Mouse (Mus musculus) liver, embryonic 11.5 days (tissue): ENCODE results near the gene Clybl. TPM values are rescaled to one million over a fixed set of nuclear protein-coding genes. Genes with fewer than 3 reads are reported as not detected.

Experiments
- ATAC-seq: fragments of 200-750 bp; cut with Nextera tagmentation; replicated peaks from 2 replicates; pipeline ENCODE4 v1.8.0; 2017; ENCODE audit warnings: moderate number of reproducible peaks, mild to moderate bottlenecking, moderate TSS enrichment, moderate library complexity; ENCODE audit not compliant: low FRiP score
- DNase-seq: peaks from one replicate; pipeline ENCODE4 v3.0.0-alpha.2; 2017; ENCODE audit warnings: low spot score
- H3K27ac ChIP-seq: fragments of 300-500 bp; sonication (generic); 2 replicates; pipeline ENCODE4 v1.5.1; 2014; ENCODE audit warnings: mild to moderate bottlenecking, low read depth, low read length, control low read depth
- H3K27me3 ChIP-seq: fragments of 300-500 bp; sonication (generic); replicated peaks from 2 replicates; pipeline ENCODE4 v1.6.1; 2014; ENCODE audit warnings: low read length, mixed read lengths; ENCODE audit not compliant: control insufficient read depth, insufficient read depth
- H3K36me3 ChIP-seq: fragments of 300-500 bp; sonication (generic); 2 replicates; pipeline ENCODE4 v1.6.1; 2014; ENCODE audit warnings: mild to moderate bottlenecking, low read length, moderate library complexity, mixed read lengths; ENCODE audit not compliant: control insufficient read depth, insufficient read depth
- H3K4me1 ChIP-seq: fragments of 300-500 bp; sonication (generic); replicated peaks from 2 replicates; pipeline ENCODE4 v1.6.1; 2014; ENCODE audit warnings: low read length, mixed read lengths; ENCODE audit not compliant: control insufficient read depth, insufficient read depth
- H3K4me2 ChIP-seq: fragments of 300-500 bp; sonication (generic); 2 replicates; pipeline ENCODE4 v1.6.1; 2014; ENCODE audit warnings: mild to moderate bottlenecking, control low read depth, moderate library complexity
- H3K4me3 ChIP-seq: fragments of 300-500 bp; sonication (generic); 2 replicates; pipeline ENCODE4 v1.5.1; 2014; ENCODE audit warnings: low read depth, low read length, control low read depth
- H3K9ac ChIP-seq: fragments of 300-500 bp; sonication (generic); 2 replicates; pipeline ENCODE4 v1.6.1; 2014; ENCODE audit warnings: low read depth, low read length, control low read depth
- H3K9me3 ChIP-seq: fragments of 300-500 bp; sonication (generic); 2 replicates; pipeline ENCODE4 v1.6.1; 2016; ENCODE audit warnings: low read length, inconsistent platforms, mixed read lengths; ENCODE audit not compliant: control insufficient read depth
- WGBS: fragments of 180-500 bp; shearing (Covaris S2); extraction: QIAGEN DNeasy Blood & Tissue Kit; methylation state at CpG from one replicate; pipeline ENCODE4 v1.1.7; 2014; 5-methylcytosine and 5-hydroxymethylcytosine counted together
- polyA plus RNA-seq: library from polyadenylated mRNA; unstranded; fragments of >200 nt; fragmentation: Nextera tagmentation; extraction: Ambion mirVana; gene quantifications from 2 replicates; pipeline ENCODE4 v1.2.1, GENCODE M21; 2014

Clybl gene
- polyA plus RNA-seq, 1 experiment from 2014 or later: 44.4 TPM

DNA sequence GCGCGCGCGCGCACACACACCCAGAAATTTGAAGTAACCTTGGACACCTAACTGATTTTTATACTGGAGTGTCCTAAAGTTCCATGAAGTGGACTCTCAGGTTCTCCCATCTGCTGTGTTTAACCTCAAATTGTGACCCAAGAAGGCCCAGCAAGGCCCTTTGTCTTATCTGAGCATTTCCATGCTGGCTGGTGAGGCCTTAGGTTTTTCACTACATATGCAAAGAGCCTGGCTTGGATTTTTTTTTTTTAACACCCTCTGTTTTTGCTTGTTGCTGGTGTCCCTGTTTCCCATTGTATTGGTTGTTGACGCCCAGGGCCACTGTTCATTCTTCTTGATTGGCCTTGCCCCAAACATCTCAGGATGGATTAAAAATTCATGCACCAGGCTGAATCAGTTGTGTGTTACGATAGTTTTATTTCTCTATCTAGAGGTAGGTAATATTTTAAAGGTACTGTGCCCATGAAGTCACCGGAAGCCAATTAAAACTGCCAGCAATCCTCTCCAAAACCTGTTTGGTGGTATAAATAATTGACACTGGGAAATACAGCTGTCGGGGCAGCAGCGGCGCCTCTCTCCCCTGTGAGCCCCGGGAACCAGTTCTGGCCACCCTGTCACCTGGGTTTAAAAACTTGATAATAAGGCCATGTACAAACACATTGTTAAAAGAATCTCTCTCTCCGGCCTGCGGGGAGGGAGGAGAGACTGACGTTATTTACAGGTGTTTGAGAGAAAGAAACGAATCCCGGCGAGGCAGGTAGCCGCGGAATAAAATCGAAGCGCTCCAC lies 45.4 kb downstream of the Clybl start:
- no peak overlapping the region for H3K27ac ChIP-seq

DNA sequence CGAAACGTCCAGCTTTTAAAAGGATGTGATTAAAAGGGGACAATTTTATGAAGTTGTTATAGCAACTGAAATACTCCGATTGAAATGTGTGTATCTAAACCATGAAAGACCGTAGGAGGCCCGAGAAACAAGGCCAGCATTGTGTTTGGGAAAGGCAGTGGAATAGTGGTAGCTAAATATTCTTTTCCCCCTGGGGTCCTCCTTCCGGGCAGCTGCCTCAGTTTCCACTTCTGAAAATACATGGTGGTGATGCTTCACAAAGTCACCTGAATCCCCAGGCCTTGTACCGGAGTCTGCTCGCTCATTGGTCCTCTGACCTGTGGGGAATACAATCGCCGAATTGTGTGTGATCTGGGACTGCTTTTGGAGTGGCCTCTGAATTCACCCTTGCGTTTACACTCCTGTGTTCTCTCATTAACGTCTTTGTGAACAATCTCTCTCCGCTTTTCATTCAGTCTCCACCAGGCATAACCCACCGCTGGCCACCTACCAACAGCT lies 46.0 kb downstream of the Clybl start:
- peaks cover 31% of the 10 kb centered on the region for H3K27me3 ChIP-seq
- H3K4me1 ChIP-seq: 0 out of 2 replicates have a peak, but pooled peaks cover 3% of the 10 kb centered on the region
- no peak overlapping the region for H3K27ac ChIP-seq
- H3K9me3 ChIP-seq: no peaks in the 10 kb centered on the region
- H3K9ac ChIP-seq: no peak overlapping the region
- H3K4me3 ChIP-seq: no peak overlapping the region
- H3K4me2 ChIP-seq: no peak overlapping the region
- ATAC-seq (no peak), DNase-seq (no peak)
- no peaks in the 10 kb centered on the region for H3K36me3 ChIP-seq
- 64% methylated on average over 14 of the region's 14 CpGs for WGBS

More for the DNA sequence above, 45.4 kb downstream of the Clybl start:
- Histone ChIP-seq H3K36me3 (no peaks in the 10 kb centered on the region), H3K27me3 (peaks cover 31% of the 10 kb centered on the region), H3K9ac (no peak overlapping the region), H3K4me1 (0 out of 2 replicates have a peak, but pooled peaks cover 3% of the 10 kb centered on the region), H3K4me3 (no peak overlapping the region), H3K4me2 (no peak overlapping the region), H3K9me3 (no peaks in the 10 kb centered on the region)
- no peak for ATAC-seq
- WGBS: 73% methylated on average over 22 of the region's 22 CpGs
- no peak for DNase-seq

DNA sequence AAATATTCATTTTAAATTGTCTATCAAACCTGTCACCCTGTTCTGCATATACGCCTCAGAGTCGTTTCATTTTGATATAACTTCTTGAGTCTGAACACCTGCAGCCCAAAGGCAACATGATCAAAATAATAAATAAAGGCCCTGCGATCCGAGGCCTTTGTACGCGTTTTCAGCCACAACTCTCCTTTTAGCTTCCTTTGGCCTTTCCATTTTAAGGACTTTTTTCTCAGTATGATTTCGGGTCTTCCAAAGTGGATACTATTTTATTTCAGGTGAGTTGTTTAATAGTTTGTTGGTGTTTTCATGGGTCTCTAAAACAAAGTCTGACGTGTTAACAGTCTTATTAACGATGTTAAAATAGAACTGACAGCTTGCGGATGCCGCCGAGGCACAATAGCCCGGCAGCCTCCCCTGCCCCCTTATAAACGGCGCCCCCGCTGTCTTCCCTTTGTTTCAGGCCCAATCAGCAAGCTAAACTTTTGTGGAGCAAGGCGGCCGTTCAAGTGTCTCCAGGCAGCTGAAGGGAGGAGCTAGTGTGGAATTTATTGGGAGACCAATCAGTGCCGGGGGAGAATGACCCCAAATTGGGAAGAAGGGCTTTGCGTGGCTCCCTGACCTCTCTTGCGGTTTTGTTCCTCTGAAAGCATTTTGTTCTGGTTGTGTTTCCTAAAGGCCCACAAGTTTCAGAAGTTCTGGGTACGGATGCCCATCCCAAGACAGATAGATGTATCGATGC lies 47.5 kb downstream of the Clybl start:
- Histone ChIP-seq H3K27me3 (peaks cover 31% of the 10 kb centered on the region), H3K9me3 (no peaks in the 10 kb centered on the region), H3K4me2 (no peak overlapping the region), H3K4me1 (0 out of 2 replicates have a peak, but pooled peaks cover 3% of the 10 kb centered on the region), H3K9ac (no peak overlapping the region), H3K36me3 (no peaks in the 10 kb centered on the region), H3K4me3 (no peak overlapping the region), H3K27ac (no peak overlapping the region)
- DNase-seq (no peak), ATAC-seq (no peak)
- 33% methylated on average over 23 of the region's 23 CpGs for WGBS

DNA sequence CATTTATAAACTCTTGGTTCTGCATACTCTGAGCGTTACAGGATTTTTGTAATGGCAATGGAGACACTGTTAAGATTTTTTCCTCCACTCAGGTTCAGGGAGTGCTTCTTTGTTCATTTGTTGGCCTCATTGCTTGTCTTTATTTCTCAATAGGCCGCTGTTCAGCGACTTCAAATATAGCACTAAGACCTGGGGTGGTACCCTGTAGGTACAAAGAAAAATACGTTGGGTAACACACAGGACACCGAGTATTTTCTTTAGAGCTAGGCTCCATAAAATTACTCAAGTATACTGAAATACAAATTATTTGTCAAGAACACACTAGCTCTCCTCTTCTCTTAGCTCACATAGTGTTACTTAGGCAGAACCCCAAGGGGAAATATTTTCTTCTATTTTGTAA lies 48.5 kb downstream of the Clybl start:
- H3K27ac ChIP-seq: no peak overlapping the region
- no peak for DNase-seq
- WGBS: 92% methylated on average over 5 of the region's 5 CpGs
- no peaks in the 10 kb centered on the region for H3K4me1 ChIP-seq
- no peak overlapping the region for H3K4me2 ChIP-seq
- H3K9me3 ChIP-seq: no peaks in the 10 kb centered on the region
- no peak for ATAC-seq
- H3K9ac ChIP-seq: no peak overlapping the region
- H3K4me3 ChIP-seq: no peak overlapping the region
- no peaks in the 10 kb centered on the region for H3K36me3 ChIP-seq
- peaks cover 25% of the 10 kb centered on the region for H3K27me3 ChIP-seq

DNA sequence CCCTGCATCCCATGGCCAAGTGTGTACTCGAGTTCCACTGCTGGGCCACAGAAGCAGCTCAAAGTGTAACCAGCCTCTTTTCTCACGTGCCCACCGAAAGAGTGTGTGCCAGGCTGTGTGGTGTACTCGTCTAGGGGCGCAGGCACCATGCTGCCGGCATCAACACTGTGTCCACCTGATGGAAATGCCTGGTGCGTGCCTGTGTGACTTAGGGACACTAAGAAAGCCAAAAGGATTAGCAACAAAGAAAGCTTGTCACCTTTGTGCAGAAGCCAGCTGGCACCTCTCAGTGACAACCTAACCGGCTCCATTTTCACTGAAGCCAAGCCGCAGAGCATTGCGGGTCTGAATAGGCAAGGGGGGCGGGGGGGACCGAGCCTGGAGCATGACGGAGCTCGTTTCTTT lies 49.1 kb downstream of the Clybl start:
- H3K9me3 ChIP-seq: no peaks in the 10 kb centered on the region
- no peak overlapping the region for H3K27ac ChIP-seq
- ATAC-seq: no peak
- no peak for DNase-seq
- no peak overlapping the region for H3K9ac ChIP-seq
- peaks cover 19% of the 10 kb centered on the region for H3K27me3 ChIP-seq
- no peak overlapping the region for H3K4me3 ChIP-seq
- WGBS: 64% methylated on average over 14 of the region's 14 CpGs
- H3K4me2 ChIP-seq: no peak overlapping the region
- no peaks in the 10 kb centered on the region for H3K4me1 ChIP-seq
- no peaks in the 10 kb centered on the region for H3K36me3 ChIP-seq

DNA sequence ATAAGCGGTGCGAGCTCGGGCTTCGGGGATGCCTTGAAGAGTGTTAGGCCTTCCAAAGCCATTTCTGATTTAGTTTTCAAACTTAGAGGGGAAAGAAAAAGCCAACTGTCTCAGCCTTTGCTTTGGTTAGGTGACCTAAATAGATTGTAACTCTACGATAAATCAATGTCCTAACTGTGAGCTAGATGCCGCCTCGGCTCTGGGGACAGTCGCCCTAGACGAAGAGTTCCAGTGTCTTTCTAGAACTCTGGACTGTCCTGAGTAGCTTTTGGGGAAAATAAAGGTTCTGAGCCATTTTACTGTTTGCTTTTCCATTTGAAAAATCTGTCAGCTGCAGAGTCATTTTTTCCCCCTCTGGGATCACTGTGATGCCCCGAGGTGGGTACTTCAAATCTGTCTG lies 49.6 kb downstream of the Clybl start:
- no peak overlapping the region for H3K4me2 ChIP-seq
- H3K4me1 ChIP-seq: no peaks in the 10 kb centered on the region
- no peaks in the 10 kb centered on the region for H3K36me3 ChIP-seq
- WGBS: 85% methylated on average over 10 of the region's 10 CpGs
- no peak overlapping the region for H3K27ac ChIP-seq
- no peak overlapping the region for H3K4me3 ChIP-seq
- peaks cover 15% of the 10 kb centered on the region for H3K27me3 ChIP-seq
- DNase-seq: no peak
- H3K9ac ChIP-seq: no peak overlapping the region
- no peaks in the 10 kb centered on the region for H3K9me3 ChIP-seq
- no peak for ATAC-seq

DNA sequence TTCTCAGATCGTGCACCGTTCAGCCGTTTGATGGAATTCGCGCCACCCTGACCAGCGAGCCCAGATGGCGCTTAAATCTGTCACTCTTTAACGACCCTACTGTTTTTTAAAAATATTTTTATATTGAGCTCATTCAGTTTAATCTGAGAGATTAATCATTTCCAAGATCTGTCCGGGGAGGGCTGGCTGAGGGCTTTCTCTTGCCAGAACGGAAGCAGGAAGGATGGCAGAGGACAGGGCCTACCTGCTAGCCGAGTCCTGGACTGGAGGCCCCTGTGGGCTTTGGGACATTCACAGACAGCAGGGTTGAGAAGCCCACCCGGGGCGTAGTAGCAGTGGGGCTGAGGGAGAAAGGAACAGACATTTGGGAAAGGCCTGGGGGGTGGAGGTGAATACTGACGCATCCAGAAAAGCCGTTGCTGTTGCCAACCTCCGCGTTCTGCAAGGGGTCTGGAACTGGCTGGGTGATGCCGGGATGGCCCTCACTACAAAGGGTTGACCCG lies 51.8 kb downstream of the Clybl start:
- Histone ChIP-seq H3K27ac (no peak overlapping the region), H3K4me1 (no peaks in the 10 kb centered on the region), H3K4me2 (no peak overlapping the region), H3K36me3 (no peaks in the 10 kb centered on the region), H3K4me3 (no peak overlapping the region), H3K9me3 (no peaks in the 10 kb centered on the region), H3K27me3 (peaks cover 7% of the 10 kb centered on the region; the same call in 1 of the 2 replicates), H3K9ac (no peak overlapping the region)
- ATAC-seq (no peak), DNase-seq (no peak)
- 84% methylated on average over 19 of the region's 19 CpGs for WGBS

DNA sequence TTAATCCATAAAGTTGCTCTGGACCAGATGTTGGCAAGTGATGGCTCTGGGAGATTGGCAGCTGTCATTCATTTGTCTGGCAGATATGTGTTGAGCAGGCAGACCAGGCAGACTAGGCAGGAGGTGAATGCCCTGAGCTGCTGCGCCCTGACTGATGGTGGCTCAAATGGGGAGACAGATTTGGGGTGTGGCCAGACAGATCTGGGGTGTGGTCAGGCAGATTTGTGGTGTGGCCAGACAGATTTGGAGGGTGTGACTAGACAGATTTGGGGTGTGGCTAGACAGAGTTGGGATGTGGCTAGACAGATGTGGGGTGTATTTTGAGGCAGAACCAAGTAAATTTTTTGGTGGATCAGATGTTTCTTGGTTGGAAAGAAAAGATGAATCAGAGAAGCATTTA lies 62.4 kb downstream of the Clybl start:
- no peaks in the 10 kb centered on the region for H3K27me3 ChIP-seq
- H3K27ac ChIP-seq: no peak overlapping the region
- no peaks in the 10 kb centered on the region for H3K4me1 ChIP-seq
- 71% methylated on average over 1 of the region's 1 CpGs for WGBS
- no peak overlapping the region for H3K4me3 ChIP-seq
- H3K4me2 ChIP-seq: no peak overlapping the region
- DNase-seq: no peak
- no peak overlapping the region for H3K9ac ChIP-seq
- H3K36me3 ChIP-seq: no peaks in the 10 kb centered on the region
- no peaks in the 10 kb centered on the region for H3K9me3 ChIP-seq
- ATAC-seq: no peak
